Mouse (Mus musculus) erythroblast, embryonic 14.5 days (primary cell): ENCODE measurements around the gene Cd3eap. TPM values are rescaled to one million over a fixed set of nuclear protein-coding genes. Genes with fewer than 3 reads are reported as not detected.

Experiments
- H3K27me3 ChIP-seq: 2 replicates; pipeline ENCODE4 v1.6.1; 2012; ENCODE audit warnings: inconsistent platforms; ENCODE audit not compliant: control insufficient read depth
- H3K36me3 ChIP-seq: 2 replicates; pipeline ENCODE4 v1.6.1; 2012; ENCODE audit warnings: mild to moderate bottlenecking, inconsistent platforms; ENCODE audit not compliant: control insufficient read depth
- H3K4me1 ChIP-seq: 2 replicates; pipeline ENCODE4 v1.6.1; 2012; ENCODE audit warnings: inconsistent platforms; ENCODE audit not compliant: control insufficient read depth
- H3K4me3 ChIP-seq: replicated peaks from 2 replicates; pipeline ENCODE3; 2012; ENCODE audit warnings: moderate library complexity, mild to moderate bottlenecking, inconsistent platforms
- H3K9me3 ChIP-seq: 2 replicates; pipeline ENCODE4 v1.6.1; 2012; ENCODE audit warnings: low read length, inconsistent platforms, mixed read lengths; ENCODE audit not compliant: control insufficient read depth
- GATA1 ChIP-seq: IDR thresholded peaks from 2 replicates; pipeline ENCODE4 v1.6.1; 2012; ENCODE audit warnings: low read length, inconsistent platforms, mixed read lengths
- TAL1 ChIP-seq: IDR thresholded peaks from 3 replicates; pipeline ENCODE4 v1.6.1; 2012; ENCODE audit warnings: low read length, inconsistent platforms, mixed read lengths
- polyA plus RNA-seq: library from polyadenylated mRNA; stranded (reverse); fragments of >175 nt; gene quantifications from 2 replicates; pipeline ENCODE4 v1.2.3, GENCODE M21; 2012

Gene Cd3eap
- polyA plus RNA-seq, 1 experiment, result 0.70 TPM

DNA sequence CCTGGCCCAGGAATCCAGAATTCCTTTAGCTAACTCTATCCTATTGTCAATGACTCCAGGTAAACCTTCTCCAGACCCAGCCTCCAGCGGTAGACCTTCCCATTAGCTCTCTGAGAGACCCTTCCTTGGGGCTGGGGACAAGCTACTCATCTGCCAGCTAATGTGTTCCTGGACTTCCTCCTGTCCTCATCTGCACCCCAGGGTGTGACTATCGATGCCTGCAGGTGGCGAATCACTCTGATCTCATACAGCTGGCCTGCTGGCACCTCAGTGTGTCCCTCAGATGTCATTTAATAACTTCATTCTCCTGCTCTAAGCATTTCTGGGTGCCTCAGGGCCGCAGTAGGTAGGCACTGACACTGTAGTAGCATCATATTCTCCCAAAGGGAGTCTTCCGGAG, 31.5 kb downstream of the Cd3eap start:
- Histone ChIP-seq H3K9me3 (peaks cover 6% of the 10 kb centered on the region), H3K27me3 (peaks cover 61% of the 10 kb centered on the region), H3K36me3 (no peaks in the 10 kb centered on the region), H3K4me1 (peaks cover 35% of the 10 kb centered on the region), H3K4me3 (no peak overlapping the region)
- TF ChIP-seq GATA1 (no peak), TAL1 (no peak)

DNA sequence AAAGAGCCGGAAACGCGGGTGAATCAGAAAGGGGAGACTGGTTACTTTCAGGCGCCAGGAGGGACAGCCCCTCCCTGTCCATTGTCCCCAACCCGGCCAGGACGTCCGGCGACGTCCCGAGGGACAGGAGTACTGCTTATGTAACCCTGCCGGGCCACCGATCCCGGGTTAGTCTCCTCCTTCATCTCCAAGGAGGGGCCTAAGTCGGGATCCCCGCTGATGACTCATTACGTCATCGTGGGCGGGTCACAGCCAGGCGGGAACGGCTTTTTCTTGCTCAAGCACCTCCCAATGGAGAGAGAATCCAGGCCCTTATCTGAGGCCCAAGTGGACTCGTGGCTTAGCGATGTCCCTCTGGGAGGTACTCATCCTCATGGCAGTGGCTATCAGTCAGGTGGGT, 32.2 kb downstream of the Cd3eap start:
- 0 out of 2 replicates have a peak, but pooled peaks have one; percentile 44 for TF ChIP-seq GATA1
- TF ChIP-seq TAL1, result no peak
- Histone ChIP-seq H3K4me1 (peaks cover 31% of the 10 kb centered on the region), H3K27me3 (peaks cover 61% of the 10 kb centered on the region), H3K4me3 (peak overlapping the region; percentile 62), H3K9me3 (peaks cover 6% of the 10 kb centered on the region), H3K36me3 (no peaks in the 10 kb centered on the region)

DNA sequence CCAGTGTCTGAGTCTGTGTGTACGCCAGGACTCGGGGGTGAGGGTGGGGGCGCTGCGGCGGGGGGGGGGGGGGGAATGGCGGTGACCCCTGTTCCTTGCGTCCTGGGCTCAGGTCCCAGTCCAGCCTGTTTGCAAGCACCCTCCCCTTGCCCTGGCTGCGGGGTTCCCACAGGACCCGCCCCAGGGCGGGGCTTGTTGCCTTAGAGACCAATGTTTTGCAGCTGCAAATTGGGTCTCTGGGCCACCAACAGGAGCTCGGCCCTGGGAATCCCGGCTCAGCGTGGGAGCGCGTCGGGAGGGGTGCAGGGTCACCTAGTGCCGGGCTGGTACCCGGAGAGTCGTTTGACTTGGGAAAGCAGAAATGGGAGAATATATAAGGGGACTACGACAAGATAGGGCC, 32.9 kb downstream of the Cd3eap start:
- Histone ChIP-seq H3K4me1 (peaks cover 31% of the 10 kb centered on the region), H3K36me3 (no peaks in the 10 kb centered on the region), H3K9me3 (peaks cover 6% of the 10 kb centered on the region), H3K27me3 (peaks cover 59% of the 10 kb centered on the region), H3K4me3 (peak overlapping the region; percentile 62)
- TF ChIP-seq TAL1 (no peak), GATA1 (no peak)

DNA sequence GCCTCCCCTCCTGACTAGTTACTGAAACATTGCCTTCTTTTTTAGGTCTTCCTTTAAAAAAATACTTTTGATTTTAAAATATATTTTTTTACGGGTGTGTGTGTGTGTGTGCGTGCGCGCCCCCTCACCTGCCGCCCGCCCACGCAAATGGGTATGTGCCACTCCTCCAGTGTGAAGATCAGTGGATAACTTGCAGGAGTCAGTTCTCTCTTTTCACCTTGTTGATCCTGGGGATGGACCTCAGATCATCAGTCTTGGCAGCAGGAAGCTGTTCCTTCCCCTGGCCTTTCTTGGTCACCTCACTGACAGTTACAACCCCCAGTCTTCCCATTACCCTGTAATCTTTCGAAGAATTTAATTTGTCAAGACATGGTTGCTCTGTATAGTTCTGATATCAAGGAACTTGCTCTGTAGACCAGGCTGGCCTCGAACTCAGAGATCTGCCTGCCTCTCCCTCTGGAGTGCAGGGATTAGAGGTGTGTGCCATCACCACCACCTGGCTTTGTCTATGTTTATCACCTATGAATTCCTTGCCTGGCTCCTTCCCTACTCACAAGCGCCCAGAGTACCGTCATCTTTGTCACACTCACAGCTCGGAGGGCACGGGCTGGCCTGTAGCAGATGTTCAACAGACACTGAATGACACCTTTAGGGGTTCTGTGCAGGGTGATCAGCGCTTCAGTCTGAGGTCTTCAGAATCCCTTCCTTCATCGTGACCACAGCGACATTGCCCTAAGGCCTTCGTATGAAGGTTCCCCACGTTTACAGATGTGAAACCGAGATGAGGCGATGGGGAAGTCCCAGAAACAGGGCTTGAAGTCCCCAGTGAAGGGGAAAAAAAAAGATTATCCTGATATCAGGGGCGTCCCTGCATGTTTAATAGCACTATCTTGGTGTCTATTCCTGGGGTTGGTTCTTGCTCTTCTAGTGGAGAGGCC, 33.8 kb downstream of the Cd3eap start:
- peaks cover 6% of the 10 kb centered on the region for H3K9me3 ChIP-seq
- peaks cover 64% of the 10 kb centered on the region for H3K27me3 ChIP-seq
- no peak overlapping the region for H3K4me3 ChIP-seq
- TF ChIP-seq TAL1 (no peak), GATA1 (no peak)
- H3K4me1 ChIP-seq, result peaks cover 31% of the 10 kb centered on the region
- no peaks in the 10 kb centered on the region for H3K36me3 ChIP-seq

DNA sequence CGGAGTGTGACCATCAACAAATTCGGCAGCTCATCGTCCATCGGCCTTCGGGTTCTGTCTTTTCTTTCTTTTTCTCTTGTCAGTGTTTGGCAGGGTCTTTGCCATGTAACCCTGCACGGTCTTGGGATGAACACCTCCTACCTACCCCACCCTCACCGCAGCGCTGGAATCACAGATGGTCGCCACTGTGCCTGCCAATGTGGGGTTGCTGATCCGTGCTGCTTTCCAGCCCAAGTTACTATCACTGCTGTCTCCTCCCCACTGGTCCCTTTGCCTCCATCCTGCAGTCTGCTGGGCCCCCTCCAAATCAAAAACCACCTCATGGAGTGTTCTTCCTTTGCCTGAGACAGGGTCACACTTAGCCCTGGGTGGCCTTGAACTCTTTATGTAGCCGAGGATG, 35.1 kb downstream of the Cd3eap start:
- Histone ChIP-seq H3K4me1 (peaks cover 41% of the 10 kb centered on the region), H3K36me3 (no peaks in the 10 kb centered on the region), H3K27me3 (peaks cover 68% of the 10 kb centered on the region)

DNA sequence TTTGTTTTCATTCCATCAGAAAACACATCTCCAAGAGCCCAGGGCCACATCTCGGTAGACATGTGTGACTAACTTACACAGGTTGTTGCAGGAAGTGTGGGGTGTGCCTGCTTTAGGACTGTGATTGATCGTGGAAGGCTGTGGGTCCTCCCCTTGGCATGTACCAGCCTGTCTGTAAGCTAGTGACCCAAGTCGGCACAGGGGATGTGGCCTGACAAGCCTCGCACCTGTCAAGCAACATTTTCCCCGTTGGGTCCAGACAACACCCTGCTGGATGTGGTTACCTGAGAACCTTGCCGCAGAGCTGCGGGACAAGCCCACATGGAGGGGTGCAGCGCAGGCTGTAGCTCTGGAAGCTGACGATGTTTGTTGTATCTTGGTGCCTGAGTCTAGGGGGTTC, 36.8 kb downstream of the Cd3eap start:
- peaks cover 76% of the 10 kb centered on the region for H3K27me3 ChIP-seq
- H3K36me3 ChIP-seq, result no peaks in the 10 kb centered on the region
- peaks cover 33% of the 10 kb centered on the region for H3K4me1 ChIP-seq
- no peak overlapping the region for H3K4me3 ChIP-seq
- TF ChIP-seq TAL1 (no peak), GATA1 (no peak)
- no peaks in the 10 kb centered on the region for H3K9me3 ChIP-seq

More for the DNA sequence above, 35.1 kb downstream of the Cd3eap start:
- Histone ChIP-seq H3K4me3 (no peak overlapping the region), H3K9me3 (peaks cover 6% of the 10 kb centered on the region)
- TF ChIP-seq TAL1 (no peak), GATA1 (no peak)

DNA sequence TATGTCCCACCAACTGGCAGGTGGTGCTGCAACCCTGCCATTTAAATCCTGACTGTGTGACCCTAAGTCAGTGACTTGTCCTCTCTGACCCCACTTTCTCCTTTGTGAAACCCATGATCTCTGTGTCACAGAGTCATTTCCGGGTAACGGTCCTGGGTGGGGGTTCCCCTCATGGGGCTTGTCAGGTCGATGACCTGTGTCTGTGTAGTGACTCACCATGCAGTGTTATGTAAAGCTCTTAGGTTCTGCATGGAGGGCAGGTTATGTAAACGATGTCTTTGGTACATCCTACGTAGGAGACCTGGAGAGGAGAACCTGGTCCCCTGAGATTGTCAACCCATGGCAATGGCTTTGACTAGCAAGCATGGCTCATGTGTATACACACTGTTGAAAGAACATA, 37.8 kb downstream of the Cd3eap start:
- Histone ChIP-seq H3K27me3 (peaks cover 82% of the 10 kb centered on the region), H3K36me3 (no peaks in the 10 kb centered on the region), H3K4me3 (no peak overlapping the region), H3K4me1 (peaks cover 23% of the 10 kb centered on the region), H3K9me3 (no peaks in the 10 kb centered on the region)
- TF ChIP-seq TAL1 (no peak), GATA1 (no peak)

DNA sequence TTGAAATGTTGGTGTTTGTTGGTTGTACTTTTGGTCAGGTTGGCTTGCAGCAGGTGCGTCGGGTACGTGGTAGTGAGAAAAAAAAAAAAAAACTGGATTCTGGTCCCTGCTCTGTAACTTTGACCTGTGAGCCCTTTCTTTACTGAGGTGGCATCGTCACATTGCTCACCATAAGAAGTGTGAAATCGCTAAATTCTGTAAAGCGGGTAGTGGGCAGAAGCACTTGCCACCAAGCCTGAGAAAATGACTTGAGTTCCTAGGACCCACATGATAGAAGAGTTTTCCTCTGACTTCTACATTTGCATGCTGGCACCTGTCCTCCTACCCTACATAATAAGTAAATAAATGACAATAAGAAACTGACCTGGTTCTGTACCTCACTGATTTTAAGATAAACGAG, 38.6 kb downstream of the Cd3eap start:
- no peaks in the 10 kb centered on the region for H3K36me3 ChIP-seq
- TF ChIP-seq TAL1 (no peak), GATA1 (no peak)
- H3K4me1 ChIP-seq, result peaks cover 15% of the 10 kb centered on the region
- H3K4me3 ChIP-seq, result no peak overlapping the region
- H3K9me3 ChIP-seq, result no peaks in the 10 kb centered on the region
- peaks cover 88% of the 10 kb centered on the region for H3K27me3 ChIP-seq

DNA sequence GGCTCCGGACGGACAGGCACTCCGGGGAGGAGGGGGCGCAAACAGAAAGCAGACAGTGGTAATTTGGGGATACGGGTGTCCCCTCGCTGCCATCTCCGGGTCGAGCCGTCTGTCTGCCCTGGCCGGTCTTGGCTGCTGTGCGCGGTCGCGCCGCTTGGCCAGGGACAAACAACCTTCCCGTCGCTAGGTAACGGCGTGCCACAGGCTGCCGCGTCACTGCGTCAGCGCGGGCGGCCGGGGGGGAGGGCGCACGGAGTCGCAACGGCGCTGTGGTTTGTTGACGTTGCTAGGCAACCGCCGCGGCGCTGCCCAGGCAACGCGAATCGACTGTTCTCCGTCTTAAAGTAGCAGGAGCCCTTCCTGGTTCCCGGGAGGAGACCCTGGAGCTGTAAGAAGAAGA, 39.4 kb downstream of the Cd3eap start:
- TF ChIP-seq TAL1 (no peak), GATA1 (no peak)
- peak overlapping the region; percentile 48 for H3K4me3 ChIP-seq
- no peaks in the 10 kb centered on the region for H3K9me3 ChIP-seq
- peaks cover 95% of the 10 kb centered on the region for H3K27me3 ChIP-seq
- no peaks in the 10 kb centered on the region for H3K36me3 ChIP-seq
- H3K4me1 ChIP-seq, result peaks cover 10% of the 10 kb centered on the region
